Mouse (Mus musculus) intestine, embryonic 14.5 days (tissue): Measurements from ENCODE around the gene Polr2g. TPM values are rescaled to one million over a fixed set of nuclear protein-coding genes. Genes with fewer than 3 reads are reported as not detected.

ENCODE experiments used
- ATAC-seq: fragments of 200-750 bp; cut with Nextera tagmentation; replicated peaks from 2 replicates; pipeline ENCODE4 v1.8.0; 2017; ENCODE audit warnings: low read depth, moderate number of reproducible peaks, moderate TSS enrichment, moderate library complexity; ENCODE audit not compliant: low FRiP score, low TSS enrichment
- DNase-seq: peaks from one replicate; pipeline ENCODE4 v3.0.0-alpha.2; 2018; ENCODE audit warnings: low spot score
- H3K27ac ChIP-seq: fragments of 300-500 bp; sonication (generic); 2 replicates; pipeline ENCODE4 v1.5.1; 2014; ENCODE audit warnings: low read depth, mild to moderate bottlenecking, control low read depth
- H3K27me3 ChIP-seq: fragments of 300-500 bp; sonication (generic); replicated peaks from 2 replicates; pipeline ENCODE4 v1.6.1; 2014; ENCODE audit warnings: low read length, control low read depth; ENCODE audit not compliant: control insufficient read depth, insufficient read depth
- H3K36me3 ChIP-seq: fragments of 300-500 bp; sonication (generic); 2 replicates; pipeline ENCODE4 v1.6.1; 2014; ENCODE audit warnings: low read length, control low read depth; ENCODE audit not compliant: control insufficient read depth, insufficient read depth
- H3K4me1 ChIP-seq: fragments of 300-500 bp; sonication (generic); replicated peaks from 2 replicates; pipeline ENCODE4 v1.6.1; 2014; ENCODE audit warnings: low read length, control low read depth, mixed read lengths; ENCODE audit not compliant: control insufficient read depth, insufficient read depth
- H3K4me2 ChIP-seq: fragments of 300-500 bp; sonication (generic); 2 replicates; pipeline ENCODE4 v1.6.1; 2014; ENCODE audit warnings: low read length
- H3K4me3 ChIP-seq: fragments of 300-500 bp; sonication (generic); 2 replicates; pipeline ENCODE4 v1.5.1; 2014; ENCODE audit warnings: low read depth, low read length, control low read depth, mixed read lengths
- H3K9ac ChIP-seq: fragments of 300-500 bp; sonication (generic); 2 replicates; pipeline ENCODE4 v1.6.1; 2014; ENCODE audit warnings: mild to moderate bottlenecking, low read length
- H3K9me3 ChIP-seq: fragments of 300-500 bp; sonication (generic); 2 replicates; pipeline ENCODE4 v1.6.1; 2016; ENCODE audit warnings: low read length, control low read depth; ENCODE audit not compliant: control insufficient read depth
- WGBS: fragments of 180-500 bp; shearing (Covaris S2); extraction: QIAGEN DNeasy Blood & Tissue Kit; methylation state at CpG from one replicate; pipeline ENCODE4 v1.1.7; 2014; 5-methylcytosine and 5-hydroxymethylcytosine counted together
- polyA plus RNA-seq: library from polyadenylated mRNA; unstranded; fragments of >200 nt; fragmentation: Nextera tagmentation; extraction: Ambion mirVana; gene quantifications from 2 replicates; pipeline ENCODE4 v1.2.1, GENCODE M21; 2014

Polr2g gene
- polyA plus RNA-seq, 1 experiment from 2014 or later, result 148 TPM

DNA sequence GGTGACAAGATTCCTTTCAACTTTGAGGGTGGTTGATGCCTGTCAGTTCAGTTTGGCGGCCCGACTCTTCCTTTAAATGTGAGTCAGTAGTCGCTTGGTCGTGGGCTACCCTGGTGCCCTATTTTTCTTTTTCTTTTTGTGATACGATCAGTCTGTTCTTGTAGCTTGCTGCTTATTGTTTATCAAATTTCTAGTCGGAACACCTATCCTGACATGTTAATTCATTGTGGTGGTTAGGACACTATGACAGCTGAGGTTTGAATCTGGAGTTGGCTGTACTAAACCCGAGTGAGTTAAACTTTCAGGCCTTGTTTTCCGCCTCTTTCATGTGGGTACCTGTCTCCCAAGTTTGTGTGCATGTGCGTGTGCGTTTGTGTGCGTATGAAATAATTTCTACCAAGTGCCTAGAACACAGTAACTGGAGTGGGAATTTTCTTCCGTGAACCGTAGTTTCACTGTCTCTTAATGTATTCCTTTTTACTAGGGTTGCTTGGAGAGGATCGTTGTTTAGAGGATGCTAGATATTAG, 40.8 kb downstream of the Polr2g start:
- Histone ChIP-seq H3K36me3 (peaks cover 36% of the 10 kb centered on the region), H3K9ac (peak overlapping the region; percentile 88), H3K27ac (peak overlapping the region; percentile 91), H3K9me3 (no peaks in the 10 kb centered on the region), H3K4me2 (peak overlapping the region; percentile 83), H3K27me3 (no peaks in the 10 kb centered on the region), H3K4me3 (peak overlapping the region; percentile 90), H3K4me1 (peaks cover 10% of the 10 kb centered on the region; the same call in 1 of the 2 replicates)
- DNase-seq (no peak), ATAC-seq (no peak)
- 3% methylated on average over 14 of the region's 14 CpGs for WGBS

DNA sequence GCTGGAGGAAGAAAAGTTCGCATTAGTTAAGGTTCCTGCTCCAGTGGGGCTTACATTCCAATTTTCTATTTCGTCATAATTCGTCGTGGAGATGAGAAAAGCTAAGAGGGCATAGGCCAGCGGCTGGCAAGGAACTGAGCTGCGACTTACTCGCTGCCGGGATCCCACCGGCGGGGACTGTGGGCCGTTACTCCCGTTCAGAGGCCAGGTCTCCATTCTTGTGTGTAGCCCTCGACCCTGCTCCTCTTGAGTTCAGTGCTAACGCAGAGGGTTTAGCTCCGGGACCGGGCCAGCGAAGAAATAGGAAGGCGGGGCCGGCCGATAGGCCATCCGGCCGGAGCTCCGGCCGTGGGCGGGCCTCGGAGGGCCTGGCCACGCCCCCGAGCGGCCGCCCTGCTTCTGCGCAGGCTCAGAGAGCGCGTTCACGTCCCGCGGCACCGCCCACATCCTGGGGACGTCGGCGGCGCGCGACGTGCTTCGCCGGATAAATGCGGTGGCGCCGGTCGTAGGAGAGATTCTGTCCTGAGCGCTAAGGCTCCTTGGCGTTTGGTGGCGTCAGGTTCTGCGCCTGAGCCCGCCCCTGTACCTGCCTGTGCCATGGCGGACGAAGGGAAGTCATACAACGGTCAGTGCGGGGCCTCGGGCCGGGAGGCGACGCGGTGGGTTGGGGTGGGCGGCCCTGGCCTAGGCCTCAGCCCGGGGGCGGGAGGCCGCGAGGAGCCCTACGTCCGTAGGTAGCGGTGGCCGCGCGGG, 41.6 kb downstream of the Polr2g start, which contains the start of gene Nxf1:
Nxf1 (plus strand) TSS at position 439 of the 753 bp plus-strand sequence.
- H3K27ac ChIP-seq, result peak within 1 kb of the TSS; percentile 91
- WGBS, result under 1% methylated on average over 74 of the region's 75 CpGs
- no peaks in the 10 kb centered on the region for H3K27me3 ChIP-seq
- H3K4me2 ChIP-seq, result peak within 1 kb of the TSS; percentile 83
- no peaks in the 10 kb centered on the region for H3K9me3 ChIP-seq
- peaks cover 41% of the 10 kb centered on the region for H3K36me3 ChIP-seq
- H3K4me3 ChIP-seq, result peak within 1 kb of the TSS; percentile 90
- H3K4me1 ChIP-seq, result peaks cover 10% of the 10 kb centered on the region; the same call in 1 of the 2 replicates
- peak within 1 kb of the TSS; percentile 88 for H3K9ac ChIP-seq
- peak; percentile 91 for ATAC-seq
- DNase-seq, result peak; percentile 95

DNA sequence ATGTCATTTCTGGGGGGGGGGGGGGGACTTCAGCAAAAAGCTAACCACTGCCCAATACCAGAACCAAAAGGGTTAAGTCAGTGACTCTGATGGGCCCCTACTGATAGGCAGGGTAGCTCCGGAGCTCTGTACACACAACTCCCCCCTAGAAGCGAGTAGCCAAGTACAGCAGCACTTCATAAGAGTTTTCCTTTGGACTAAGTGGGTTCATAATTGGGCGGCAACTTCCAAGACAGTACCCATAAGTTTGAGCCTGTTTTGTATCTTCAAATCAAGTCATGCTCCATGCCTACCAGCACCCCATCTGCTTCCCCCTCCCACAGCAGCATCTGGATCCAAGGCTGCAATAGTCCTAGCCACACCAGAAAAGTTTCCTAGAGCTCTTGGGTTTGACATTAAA, 42.7 kb downstream of the Polr2g start:
- ATAC-seq (no peak), DNase-seq (no peak)
- Histone ChIP-seq H3K4me2 (peak overlapping the region; percentile 55), H3K9ac (no peak overlapping the region), H3K36me3 (peaks cover 51% of the 10 kb centered on the region), H3K4me3 (no peak overlapping the region), H3K27ac (no peak overlapping the region), H3K27me3 (no peaks in the 10 kb centered on the region), H3K4me1 (peaks cover 10% of the 10 kb centered on the region; the same call in 1 of the 2 replicates), H3K9me3 (no peaks in the 10 kb centered on the region)
- 64% methylated on average over 3 of the region's 3 CpGs for whole genome bisulfite sequencing

DNA sequence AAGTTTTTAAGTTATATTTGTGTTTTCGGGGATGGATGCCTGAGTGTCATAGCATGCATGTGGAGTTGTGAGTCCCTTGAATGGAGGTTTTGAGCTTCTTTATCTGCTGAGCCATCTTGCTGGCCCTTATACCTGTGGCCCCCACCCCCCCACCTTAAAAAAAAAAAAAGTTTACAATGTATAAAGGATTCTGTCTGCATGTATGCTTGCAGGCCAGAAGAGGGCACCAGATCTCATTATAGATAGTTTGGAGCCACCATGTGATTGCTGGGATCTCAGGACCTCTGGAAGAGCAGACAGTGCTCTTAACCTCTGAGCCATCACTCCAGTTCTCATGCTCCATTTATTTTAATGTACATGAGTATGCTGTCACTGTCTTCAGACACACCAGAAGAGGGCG, 51.0 kb downstream of the Polr2g start:
- no peak overlapping the region for H3K27ac ChIP-seq
- peaks cover 95% of the 10 kb centered on the region for H3K36me3 ChIP-seq
- peaks cover 7% of the 10 kb centered on the region for H3K4me1 ChIP-seq
- H3K4me3 ChIP-seq, result no peak overlapping the region
- DNase-seq (no peak), ATAC-seq (no peak)
- H3K27me3 ChIP-seq, result no peaks in the 10 kb centered on the region
- no peak overlapping the region for H3K4me2 ChIP-seq
- no peaks in the 10 kb centered on the region for H3K9me3 ChIP-seq
- no peak overlapping the region for H3K9ac ChIP-seq
- WGBS, result 76% methylated on average over 2 of the region's 2 CpGs

DNA sequence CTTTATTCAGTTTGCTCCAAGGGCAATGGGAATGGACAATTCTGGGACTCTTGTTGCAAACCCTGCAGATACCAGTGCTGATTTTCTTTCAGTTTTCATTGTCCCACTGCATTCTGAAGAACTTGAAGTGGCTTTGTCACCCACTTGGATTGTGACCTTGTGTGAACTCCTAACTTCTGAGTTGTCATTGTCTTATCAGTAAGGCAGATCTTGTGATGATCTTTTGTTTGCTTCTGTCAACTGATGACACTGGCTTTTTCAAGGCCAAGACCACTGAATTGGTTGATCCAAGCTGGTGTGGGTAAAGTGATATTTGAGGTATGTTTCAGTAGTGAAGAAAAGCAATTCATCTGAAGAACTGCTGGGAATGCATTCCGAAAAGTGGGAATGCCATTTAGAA, 53.0 kb downstream of the Polr2g start:
- Histone ChIP-seq H3K9ac (no peak overlapping the region), H3K36me3 (peaks cover 79% of the 10 kb centered on the region), H3K27ac (no peak overlapping the region), H3K4me3 (no peak overlapping the region), H3K27me3 (no peaks in the 10 kb centered on the region), H3K9me3 (no peaks in the 10 kb centered on the region), H3K4me1 (peaks cover 12% of the 10 kb centered on the region), H3K4me2 (no peak overlapping the region)
- DNase-seq (no peak), ATAC-seq (no peak)
- WGBS, result 93% methylated on average over 1 of the region's 1 CpGs

Other genes starting within 250 kb of the Polr2g start
- gene Slc22a8, start 207.3 kb downstream of the Polr2g start, polyA plus RNA-seq, result 0.05 TPM in 2 replicates
- gene Slc22a6, start 180.5 kb downstream of the Polr2g start, polyA plus RNA-seq, result not detected in 2 replicates
- gene Chrm1, start 134.8 kb downstream of the Polr2g start, polyA plus RNA-seq, result 0.26 and 0.44 TPM in 2 replicates
- 121 and 126 TPM in 2 replicates for gene Slc3a2, start 75.2 kb downstream of the Polr2g start, polyA plus RNA-seq
- 96.3 and 97.8 TPM in 2 replicates for gene Wdr74, start 62.8 kb downstream of the Polr2g start, polyA plus RNA-seq
- gene 1700092M07Rik, start 57.9 kb downstream of the Polr2g start, polyA plus RNA-seq, result 0.90 and 1.3 TPM in 2 replicates
- gene Stx5a, start 57.2 kb downstream of the Polr2g start, polyA plus RNA-seq, result 114 and 132 TPM in 2 replicates
- gene Nxf1, start 41.5 kb downstream of the Polr2g start, polyA plus RNA-seq, result 168 and 172 TPM in 2 replicates
- 170 and 196 TPM in 2 replicates for gene Tmem223, start 27.6 kb downstream of the Polr2g start, polyA plus RNA-seq
- 92.6 and 96.6 TPM in 2 replicates for gene Tmem179b, start 24.1 kb downstream of the Polr2g start, polyA plus RNA-seq
- 17.2 and 18.9 TPM in 2 replicates for gene Taf6l, start 12.2 kb downstream of the Polr2g start, polyA plus RNA-seq
- gene Zbtb3, start 4.0 kb upstream of the Polr2g start, polyA plus RNA-seq, result 4.2 and 4.3 TPM in 2 replicates
- 38.5 and 48.4 TPM in 2 replicates for gene Ttc9c, start 20.8 kb upstream of the Polr2g start, polyA plus RNA-seq
- gene Hnrnpul2, start 21.4 kb upstream of the Polr2g start, polyA plus RNA-seq, result 6.5 and 7.7 TPM in 2 replicates
- not detected in 2 replicates for gene AC129217.1, start 31.2 kb upstream of the Polr2g start, polyA plus RNA-seq
- 39.6 and 40.9 TPM in 2 replicates for gene Bscl2, start 38.9 kb upstream of the Polr2g start, polyA plus RNA-seq
- 23.7 and 25.2 TPM in 2 replicates for gene Gng3, start 40.6 kb upstream of the Polr2g start, polyA plus RNA-seq
- gene Lrrn4cl, start 52.2 kb upstream of the Polr2g start, polyA plus RNA-seq, result 1.4 TPM in 2 replicates
- 162 and 166 TPM in 2 replicates for gene Ubxn1, start 72.9 kb upstream of the Polr2g start, polyA plus RNA-seq
- 57.1 and 63.9 TPM in 2 replicates for gene Uqcc3, start 82.3 kb upstream of the Polr2g start, polyA plus RNA-seq
- 78.6 and 79.2 TPM in 2 replicates for gene Lbhd1, start 85.2 kb upstream of the Polr2g start, polyA plus RNA-seq
- gene Gm49403, start 85.4 kb upstream of the Polr2g start, polyA plus RNA-seq, result not detected in 2 replicates
- 92.8 and 95.9 TPM in 2 replicates for gene 1810009A15Rik, start 90.3 kb upstream of the Polr2g start, polyA plus RNA-seq
- gene Gm49416, start 90.3 kb upstream of the Polr2g start, polyA plus RNA-seq, result not detected in 2 replicates
- 37.5 and 44.5 TPM in 2 replicates for gene Ints5, start 94.4 kb upstream of the Polr2g start, polyA plus RNA-seq
- gene Ganab, start 99.5 kb upstream of the Polr2g start, polyA plus RNA-seq, result 89.8 and 96.4 TPM in 2 replicates
- 35.7 and 36.9 TPM in 2 replicates for gene B3gat3, start 121.8 kb upstream of the Polr2g start, polyA plus RNA-seq
- 1.1 and 1.8 TPM in 2 replicates for gene Rom1, start 130.8 kb upstream of the Polr2g start, polyA plus RNA-seq
- 16.8 and 18.4 TPM in 2 replicates for gene Eml3, start 131.0 kb upstream of the Polr2g start, polyA plus RNA-seq
- 40.3 and 40.7 TPM in 2 replicates for gene Mta2, start 143.3 kb upstream of the Polr2g start, polyA plus RNA-seq
- 33.3 and 33.5 TPM in 2 replicates for gene Tut1, start 155.3 kb upstream of the Polr2g start, polyA plus RNA-seq
- gene Eef1g, start 168.5 kb upstream of the Polr2g start, polyA plus RNA-seq, result 501 and 531 TPM in 2 replicates
- 21.6 and 22.2 TPM in 2 replicates for gene Ahnak, start 190.7 kb upstream of the Polr2g start, polyA plus RNA-seq